Mouse (Mus musculus) 3134 (cell line): ENCODE measurements around the gene Exosc10.

Experiments
- DNase-seq: peaks from one replicate; pipeline ENCODE4 v3.0.0-alpha.2; 2011; ENCODE audit warnings: low spot score; ENCODE audit not compliant: insufficient read length; ENCODE audit errors: extremely low read depth

Exosc10 gene

GRCm38 (mm10) chr4:148558297-148559000 lies at the start of gene Exosc10:
Gene Exosc10 (plus strand): TSS chr4:148558429.
- peak; percentile 87 for DNase-seq

DNA sequence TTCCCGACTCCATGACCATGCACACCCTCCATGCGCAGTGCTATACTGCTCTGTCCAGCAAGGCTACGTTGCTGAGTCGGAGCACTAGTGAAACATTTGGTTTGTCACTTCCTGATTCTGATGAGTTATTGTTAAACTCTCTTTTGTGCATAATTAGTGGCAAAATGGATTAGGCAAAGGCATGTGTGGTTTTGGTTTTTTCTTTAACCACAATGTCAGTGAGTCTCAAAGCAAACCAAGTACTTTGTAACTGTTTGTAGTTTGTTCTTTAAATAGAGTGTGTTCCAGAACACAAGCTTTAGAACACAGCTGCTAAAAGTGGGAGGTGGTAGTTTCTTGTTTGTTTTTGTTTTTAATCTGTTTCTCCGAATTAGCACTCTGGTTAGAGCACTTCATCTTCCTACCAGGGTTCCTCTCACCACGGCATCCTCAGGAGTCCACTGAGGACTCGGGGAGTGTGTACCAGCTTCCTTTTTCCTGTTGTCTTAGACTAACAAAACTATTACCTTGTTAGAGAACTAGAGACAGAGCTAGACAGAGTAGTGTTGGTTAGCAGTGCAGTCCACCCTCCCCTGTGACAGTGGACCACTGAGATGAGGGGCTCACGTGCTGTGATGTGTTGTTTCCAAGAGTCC lies 48.7 kb upstream of the Exosc10 start:
- DNase-seq = no peak

DNA sequence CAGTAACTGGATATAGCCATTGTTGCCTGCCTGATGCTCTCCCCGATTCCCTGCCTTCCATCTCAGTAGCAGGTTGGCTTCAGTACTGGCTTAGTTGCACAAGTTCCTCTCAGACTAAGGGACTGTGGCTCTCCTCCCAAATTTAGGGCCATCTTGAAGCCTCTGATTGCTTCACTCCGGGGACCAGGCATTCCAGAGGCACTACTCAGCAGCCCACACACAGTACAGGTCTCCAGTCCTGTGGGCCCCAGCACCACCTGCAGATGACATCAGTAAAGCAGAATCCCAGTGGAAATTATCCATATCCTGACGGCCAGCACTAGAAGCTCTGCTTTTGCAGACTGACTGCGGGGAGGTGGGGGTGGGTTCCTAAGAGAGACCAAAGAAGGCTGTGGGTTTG lies 47.5 kb upstream of the Exosc10 start:
- DNase-seq = peak; percentile 77

- DNase-seq = no peak
Observed at GRCm38 (mm10) chr4:148511334-148511733, 46.9 kb upstream of the Exosc10 start.

- DNase-seq = peak; percentile 46
Observed at GRCm38 (mm10) chr4:148513021-148513559, 45.1 kb upstream of the Exosc10 start.

GRCm38 (mm10) chr4:148515313-148515712 lies 42.9 kb upstream of the Exosc10 start:
- DNase-seq = no peak

- no peak for DNase-seq
Observed at GRCm38 (mm10) chr4:148517809-148518208, 40.4 kb upstream of the Exosc10 start.

- no peak for DNase-seq
Observed at GRCm38 (mm10) chr4:148518235-148518795, 39.9 kb upstream of the Exosc10 start.

- peak; percentile 51 for DNase-seq
Observed at GRCm38 (mm10) chr4:148523538-148523937, 34.7 kb upstream of the Exosc10 start.

- no peak for DNase-seq
Observed at GRCm38 (mm10) chr4:148527158-148527910, 30.9 kb upstream of the Exosc10 start.

DNA sequence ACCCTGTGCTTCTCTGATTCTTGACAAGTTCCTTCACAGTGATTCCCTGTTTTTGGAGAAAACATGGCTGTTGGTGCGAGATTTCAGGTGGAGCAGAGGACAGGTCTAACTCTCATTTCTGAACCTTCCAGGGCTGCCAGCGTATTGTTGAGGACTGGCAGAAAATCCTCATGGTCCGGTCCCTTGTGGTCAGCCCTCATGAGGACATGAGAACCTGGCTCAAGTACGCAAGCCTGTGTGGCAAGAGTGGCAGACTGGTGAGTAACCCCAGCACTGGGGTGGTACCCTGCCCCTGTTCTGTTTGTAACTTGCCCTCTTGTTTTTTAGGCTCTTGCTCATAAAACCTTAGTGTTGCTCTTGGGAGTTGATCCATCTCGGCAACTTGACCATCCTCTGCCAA lies 27.9 kb upstream of the Exosc10 start:
- peak; percentile 73 for DNase-seq

GRCm38 (mm10) chr4:148530778-148531177 lies 27.5 kb upstream of the Exosc10 start:
- no peak for DNase-seq

DNA sequence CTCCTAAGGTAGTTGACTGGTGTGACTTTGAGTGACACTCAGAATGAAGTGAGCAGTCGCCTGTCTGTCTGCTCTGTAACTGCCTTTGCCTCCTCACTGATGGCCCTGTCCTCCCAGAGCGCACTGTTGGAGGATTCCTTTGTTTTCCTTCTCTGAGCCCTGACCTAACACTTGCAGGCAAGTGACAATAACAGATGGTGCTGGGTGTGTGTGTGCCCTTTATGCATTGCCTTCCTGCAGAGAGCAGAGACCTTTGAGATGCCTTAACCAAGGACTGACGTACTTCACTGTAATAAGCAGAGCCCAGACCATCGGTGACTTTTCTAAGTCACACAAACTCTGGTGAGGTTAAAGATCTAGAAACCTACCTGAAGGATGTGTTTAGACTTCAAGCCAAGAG lies 26.9 kb upstream of the Exosc10 start:
- DNase-seq = no peak

DNA sequence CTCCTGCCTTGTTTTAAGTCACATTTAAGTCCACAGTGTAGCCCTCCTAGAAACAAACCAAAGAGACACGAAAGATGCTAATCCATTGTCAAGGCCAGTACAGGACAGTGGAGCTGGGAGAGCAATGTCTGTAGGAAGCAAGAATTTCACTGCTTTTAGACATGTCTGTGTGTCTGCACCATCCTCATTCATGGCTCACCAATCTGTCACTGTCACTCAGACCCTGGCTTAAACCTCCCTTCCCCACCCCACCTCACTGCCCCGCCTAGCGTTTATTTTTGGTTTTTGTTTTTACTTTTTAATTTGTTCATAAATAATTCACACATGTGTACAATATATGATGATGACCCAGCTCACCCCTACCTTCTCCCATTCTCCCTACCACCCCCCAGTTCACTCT lies 25.7 kb upstream of the Exosc10 start:
- DNase-seq = no peak

GRCm38 (mm10) chr4:148533613-148534328 lies 24.5 kb upstream of the Exosc10 start:
- no peak for DNase-seq

GRCm38 (mm10) chr4:148535876-148536275 lies 22.4 kb upstream of the Exosc10 start:
- DNase-seq = no peak

- DNase-seq = no peak
Observed at GRCm38 (mm10) chr4:148549106-148549505, 9.1 kb upstream of the Exosc10 start.

- no peak for DNase-seq
Observed at GRCm38 (mm10) chr4:148557766-148558165, 463 bp upstream of the Exosc10 start.

- no peak for DNase-seq
Observed at GRCm38 (mm10) chr4:148562676-148563075, 4.4 kb downstream of the Exosc10 start.

DNA sequence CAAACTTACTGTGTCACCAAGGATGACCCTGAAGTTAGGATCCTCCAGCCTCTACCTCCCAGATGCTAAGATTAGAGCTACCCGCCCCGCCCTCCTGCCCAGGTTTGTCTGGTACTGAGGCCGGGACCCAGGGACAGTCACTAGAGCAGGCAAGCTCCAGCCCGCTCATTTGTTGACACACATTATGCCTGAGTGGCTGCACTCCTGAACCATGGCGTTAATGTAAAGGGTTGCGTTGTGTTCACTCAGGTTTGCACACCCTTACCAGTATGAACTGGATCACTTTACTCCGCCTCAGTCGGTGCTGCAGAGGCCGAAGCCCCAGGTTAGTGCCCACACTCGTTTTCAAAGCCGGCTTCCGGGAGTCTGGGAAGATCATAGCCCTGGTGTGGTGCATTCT lies 5.4 kb downstream of the Exosc10 start:
- DNase-seq = no peak
